Mouse (Mus musculus) layer of hippocampus, adult 18-20 months (tissue): ENCODE results near the gene Dars. TPM values are rescaled to one million over a fixed set of nuclear protein-coding genes. Genes with fewer than 3 reads are reported as not detected.

Experiments
- DNase-seq, 2 experiments: peaks; one replicate each; pipeline ENCODE4 v3.0.0; 2022; ENCODE audit warnings: low spot score in 2 of 2
- long read RNA-seq: library from polyadenylated mRNA; stranded (forward); transcript quantifications from one replicate; pipeline ENCODE4 v2.0.0, GENCODE M21; 2021
- total RNA-seq, 2 experiments: library from RNA; stranded (reverse); gene quantifications; 2 replicates each; pipeline ENCODE4 v1.2.3; 2021

Gene Dars
- total RNA-seq = 10 to 100 TPM; 66.5 to 68.7 TPM
- long read RNA-seq, transcript Dars-201 (16 exons, 2,175 nt) = major isoform, 55 of 59 reads
- long read RNA-seq, partial matches to known transcripts = 1 of 59 reads
- long read RNA-seq, other reads (novel, unspliced or antisense) = 3 of 59 reads

DNA sequence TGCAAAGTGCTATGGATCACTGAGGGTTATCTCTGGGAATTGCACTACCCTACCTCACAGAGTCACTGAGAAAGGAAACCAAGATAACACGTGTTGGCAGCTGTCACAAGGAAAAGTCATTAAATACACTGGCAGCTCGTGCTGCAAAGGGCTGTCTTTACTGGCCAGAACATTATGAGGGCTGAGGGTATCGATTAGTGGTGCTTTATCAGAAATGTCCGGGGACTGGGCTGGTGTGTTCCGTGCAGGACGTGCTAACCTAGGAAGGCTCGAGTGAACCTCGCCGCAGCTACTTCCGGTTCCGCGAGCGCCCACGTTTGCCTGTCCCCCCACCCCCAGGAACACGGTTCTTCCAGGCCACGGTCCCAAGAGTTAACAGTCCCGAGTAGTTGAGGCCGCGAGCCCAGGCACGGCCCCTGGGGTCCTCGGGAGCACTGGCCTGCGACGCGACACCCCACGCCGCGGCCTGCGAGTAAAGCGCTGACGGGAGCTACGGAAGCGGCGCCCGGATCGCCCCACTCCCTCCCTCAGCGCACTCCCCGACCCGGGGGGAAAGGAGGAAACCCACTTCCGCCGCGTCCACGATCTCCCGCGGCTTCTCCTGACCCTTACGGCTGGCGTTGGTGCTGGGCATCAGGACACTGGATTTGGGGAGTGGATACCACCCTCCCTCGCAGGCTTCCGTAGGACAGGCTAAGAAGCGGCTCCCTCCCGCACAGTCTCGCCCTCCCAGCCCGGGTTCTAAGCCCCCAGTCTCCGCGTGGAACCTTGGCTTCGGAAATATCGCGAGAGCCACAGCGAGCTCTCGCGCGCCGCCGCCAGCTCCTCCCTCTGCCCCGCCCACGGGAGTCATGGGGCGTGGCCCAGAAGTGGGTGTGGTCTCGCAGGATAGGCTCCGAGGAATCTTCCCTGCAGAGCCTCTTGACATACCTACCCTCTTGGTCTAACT, at the start of gene Dars:
Gene Dars (minus strand): TSS at position 785 of the 949 bp plus-strand sequence.
- peak; percentile 83 to 94 for DNase-seq

DNA sequence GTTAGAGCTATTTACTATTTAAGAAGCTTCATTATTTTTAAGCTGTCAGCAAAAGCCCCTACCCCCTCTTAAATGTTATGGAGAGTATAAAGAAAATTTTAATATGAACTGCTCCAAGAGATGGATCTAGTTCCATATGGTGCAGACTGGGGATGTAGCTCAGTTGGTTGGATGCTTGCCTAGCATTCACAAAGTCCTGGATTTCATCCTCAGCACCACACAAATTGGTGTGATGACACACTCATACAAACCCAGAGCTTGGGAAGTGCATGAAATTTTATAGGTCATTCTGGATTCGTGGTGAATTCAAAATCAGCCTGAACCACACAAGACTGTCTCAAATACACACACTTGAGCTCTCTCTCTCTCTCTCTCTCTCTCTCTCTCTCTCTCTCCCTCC, 49.7 kb upstream of the Dars start:
- peak in 1 of 2 experiments; percentile 52 for DNase-seq

DNA sequence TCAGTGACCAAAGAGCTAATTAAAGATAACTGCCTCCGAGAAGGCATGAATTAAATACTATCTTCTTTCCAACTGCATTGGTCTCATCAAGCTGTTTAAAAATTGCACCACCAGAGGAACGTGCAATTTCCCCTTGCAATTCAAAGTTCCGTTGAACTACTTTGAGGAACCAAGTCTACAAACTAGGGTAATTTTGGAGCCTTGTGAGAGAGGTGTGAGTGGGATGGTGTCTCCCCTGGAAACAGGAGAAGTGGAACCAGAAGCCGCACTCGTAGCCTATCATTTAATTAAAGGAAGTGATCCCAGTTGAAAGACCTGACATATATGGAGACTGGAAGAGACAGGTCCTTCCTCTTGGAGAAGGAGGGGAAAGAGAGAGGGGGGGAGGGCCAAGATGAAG, 46.3 kb upstream of the Dars start:
- DNase-seq = no peak

DNA sequence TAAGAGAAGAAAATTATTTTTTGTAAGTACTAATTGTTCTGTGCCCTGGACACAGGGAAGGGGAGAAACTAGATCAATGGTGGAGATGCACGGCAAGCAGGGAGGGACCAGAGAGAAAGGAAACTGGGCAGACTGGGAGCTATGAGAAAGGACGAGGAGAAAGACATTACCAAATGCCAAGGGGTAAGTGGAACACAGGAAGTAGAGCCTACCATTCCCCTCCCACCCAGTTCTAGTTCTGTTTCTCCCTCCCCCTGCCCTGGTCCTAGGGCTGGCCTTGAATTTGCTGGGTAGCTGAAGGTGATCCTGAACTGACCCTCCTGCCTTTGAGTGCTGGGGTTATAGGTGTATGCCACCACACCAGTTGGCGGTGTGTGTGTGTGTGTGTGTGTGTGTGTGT, 45.2 kb upstream of the Dars start:
- no peak for DNase-seq

DNA sequence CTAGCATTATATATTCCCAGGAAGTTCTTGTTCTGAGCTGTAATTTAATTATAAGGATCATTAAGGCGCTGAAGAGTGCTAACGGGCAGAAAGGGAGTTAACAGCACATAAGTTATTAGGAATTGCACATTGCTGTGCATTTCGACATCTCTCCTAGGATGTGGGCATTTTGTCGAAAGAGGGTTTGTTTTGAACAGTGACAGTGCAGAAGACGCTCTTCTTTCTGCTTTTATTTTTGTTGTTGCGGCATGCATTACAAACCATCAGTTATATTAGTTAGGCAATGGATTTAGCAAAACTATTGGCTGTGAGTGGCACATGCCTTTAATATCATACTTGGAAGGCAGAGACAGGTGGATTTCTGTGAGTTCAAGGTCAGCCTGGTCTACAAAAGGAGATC, 43.6 kb upstream of the Dars start:
- no peak for DNase-seq

DNA sequence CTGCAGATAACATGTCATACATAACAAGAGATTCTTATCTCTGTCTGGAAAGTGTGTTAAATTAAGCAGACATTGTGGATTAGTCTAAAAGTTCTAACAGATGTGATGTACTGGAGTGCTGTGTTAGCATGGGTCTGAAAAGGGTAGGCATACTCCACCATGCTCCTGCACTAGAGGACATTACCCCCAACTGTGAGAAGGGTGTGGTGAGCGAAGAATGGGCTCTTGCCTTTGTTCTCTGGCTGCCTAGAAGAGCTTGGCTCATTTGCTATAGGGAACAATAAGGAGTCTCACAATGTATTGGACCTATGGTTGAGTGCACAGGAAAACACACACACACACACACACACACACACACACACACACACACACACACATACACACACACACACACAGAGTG, 42.3 kb upstream of the Dars start:
- no peak for DNase-seq

DNA sequence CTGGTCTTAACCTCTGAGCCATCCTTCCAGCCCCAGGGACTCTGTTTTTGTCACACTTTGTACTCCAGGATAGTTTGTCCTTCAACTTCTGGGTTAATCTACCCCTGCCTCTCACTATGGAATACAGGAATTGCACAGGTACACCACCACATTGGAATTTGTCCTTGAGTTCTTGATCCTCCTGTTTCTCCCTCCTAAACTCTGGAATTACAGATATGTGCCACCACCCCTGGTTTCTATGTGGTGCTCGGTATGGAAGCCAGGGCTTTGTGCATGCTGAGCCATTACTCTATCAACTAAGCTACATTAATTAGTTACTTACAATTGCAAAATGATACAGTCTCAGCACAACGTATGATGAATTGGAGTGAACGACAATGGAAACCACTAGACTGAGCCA, 41.8 kb upstream of the Dars start:
- DNase-seq = no peak

DNA sequence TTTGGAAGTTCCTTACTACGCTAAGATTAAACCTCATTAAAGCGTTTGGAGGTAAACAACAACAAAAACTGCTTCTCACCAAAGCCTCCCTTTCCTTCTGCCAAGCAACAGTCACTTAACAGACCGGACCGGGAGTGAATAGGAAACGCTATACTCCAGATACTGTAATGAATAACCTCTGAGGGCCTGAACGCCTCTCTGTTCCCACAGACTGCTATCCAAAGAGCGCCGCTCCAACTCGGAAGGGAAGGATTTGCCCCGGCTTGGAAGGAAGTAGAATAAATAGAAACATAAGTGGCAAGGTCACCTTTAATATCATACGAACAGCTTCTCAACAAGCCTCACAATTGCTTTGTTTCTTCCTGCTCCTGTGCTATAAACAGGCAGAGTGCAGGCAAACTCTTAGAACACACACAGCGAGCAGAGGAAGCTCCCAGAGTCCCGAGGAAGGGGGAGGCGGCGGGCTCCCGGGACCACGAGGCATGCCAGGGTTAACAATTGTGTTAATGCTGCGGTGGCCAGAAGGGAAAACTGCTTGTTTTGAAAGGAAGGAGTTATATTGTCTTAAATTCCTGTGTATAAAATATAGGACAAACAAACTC, 39.8 kb upstream of the Dars start:
- no peak for DNase-seq

DNA sequence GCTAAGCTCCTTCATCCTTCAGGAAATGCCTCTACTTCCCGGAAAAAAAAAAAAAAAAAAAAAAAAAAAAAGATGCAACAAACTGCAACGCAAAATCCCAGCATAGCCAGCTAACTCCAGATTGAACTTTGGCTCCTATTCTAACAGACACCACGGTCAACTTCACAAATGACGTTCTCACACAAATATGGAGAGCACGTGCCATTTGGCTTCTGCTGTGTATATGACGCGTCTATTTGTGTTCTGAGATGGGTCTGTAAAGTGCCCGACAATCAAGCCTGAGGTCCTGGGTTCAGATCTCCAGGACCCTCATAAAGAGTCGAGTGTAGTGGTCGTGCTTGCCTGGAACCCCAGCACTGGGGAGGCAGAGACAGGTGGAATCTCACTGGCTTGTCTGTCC, 39.1 kb upstream of the Dars start:
- DNase-seq = no peak

DNA sequence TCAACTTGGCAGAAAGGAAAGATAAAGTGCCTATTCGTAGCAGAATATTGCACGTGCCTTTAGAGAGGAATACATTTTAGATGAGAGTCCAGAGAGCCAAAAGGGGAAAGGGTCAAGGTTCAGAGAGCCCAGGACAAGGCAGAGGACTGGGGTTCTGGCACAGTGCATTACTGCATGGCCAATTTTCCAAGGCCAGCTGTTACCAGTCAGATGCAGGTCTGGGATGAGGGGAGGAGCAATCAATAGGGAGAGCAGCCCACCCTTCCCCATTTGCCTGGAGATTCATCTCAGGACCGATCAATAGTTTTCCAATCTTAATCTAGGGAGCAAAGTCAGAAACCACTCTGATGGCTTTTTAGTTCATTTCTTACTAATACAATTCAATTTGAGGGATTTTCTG, 35.0 kb upstream of the Dars start:
- DNase-seq = no peak

DNA sequence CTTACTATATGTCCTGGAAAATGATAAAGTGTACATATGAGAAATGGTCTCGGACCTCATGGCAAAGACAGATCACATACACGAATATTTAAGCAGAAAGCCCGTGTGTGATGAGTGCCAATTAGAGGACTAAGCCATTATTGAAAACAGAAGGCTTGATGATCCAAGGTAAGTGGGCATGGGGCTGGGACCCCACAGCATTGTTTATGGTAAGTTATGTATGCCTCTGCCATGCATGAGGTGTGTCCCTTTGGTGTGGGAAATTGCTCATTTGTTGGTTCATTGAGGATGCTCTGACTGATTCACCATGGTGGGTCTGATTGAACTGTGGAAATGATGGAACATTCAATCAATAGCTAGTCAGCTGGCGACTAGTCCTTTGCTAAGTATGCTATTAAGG, 34.0 kb upstream of the Dars start:
- DNase-seq = no peak

DNA sequence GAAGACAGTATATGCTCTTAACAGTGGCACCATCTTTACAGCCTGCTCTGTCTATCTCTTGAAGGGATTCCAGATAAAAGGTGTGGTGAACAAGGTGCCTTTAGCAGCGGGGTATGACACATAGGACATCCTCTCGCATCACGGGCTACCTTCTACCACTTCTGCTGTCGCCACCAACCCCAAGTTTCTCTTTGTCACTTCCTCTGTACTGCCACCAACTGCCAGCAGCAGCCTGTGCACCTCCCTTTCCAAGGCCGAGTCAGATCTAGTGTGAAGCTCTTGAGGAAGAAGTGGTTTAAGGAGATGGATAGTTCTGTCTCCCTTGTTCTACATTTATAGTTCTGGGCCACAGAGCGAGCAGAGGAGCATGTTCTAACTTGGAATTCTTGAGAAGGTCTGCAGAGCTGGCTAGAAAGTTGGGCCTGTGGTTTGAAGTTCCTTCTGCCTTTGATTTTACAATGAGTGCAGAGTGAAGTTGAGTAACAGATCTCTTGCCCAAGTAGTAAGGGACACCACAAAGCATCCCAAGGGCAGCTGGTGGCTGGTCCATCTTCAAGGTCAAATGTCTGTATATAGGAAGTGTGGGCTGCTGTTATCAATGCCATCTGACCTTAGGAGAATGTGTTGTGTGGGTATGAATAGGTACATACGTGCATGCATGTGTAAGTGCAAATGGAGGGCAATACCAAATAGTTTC, 30.2 kb upstream of the Dars start:
- no peak for DNase-seq

DNA sequence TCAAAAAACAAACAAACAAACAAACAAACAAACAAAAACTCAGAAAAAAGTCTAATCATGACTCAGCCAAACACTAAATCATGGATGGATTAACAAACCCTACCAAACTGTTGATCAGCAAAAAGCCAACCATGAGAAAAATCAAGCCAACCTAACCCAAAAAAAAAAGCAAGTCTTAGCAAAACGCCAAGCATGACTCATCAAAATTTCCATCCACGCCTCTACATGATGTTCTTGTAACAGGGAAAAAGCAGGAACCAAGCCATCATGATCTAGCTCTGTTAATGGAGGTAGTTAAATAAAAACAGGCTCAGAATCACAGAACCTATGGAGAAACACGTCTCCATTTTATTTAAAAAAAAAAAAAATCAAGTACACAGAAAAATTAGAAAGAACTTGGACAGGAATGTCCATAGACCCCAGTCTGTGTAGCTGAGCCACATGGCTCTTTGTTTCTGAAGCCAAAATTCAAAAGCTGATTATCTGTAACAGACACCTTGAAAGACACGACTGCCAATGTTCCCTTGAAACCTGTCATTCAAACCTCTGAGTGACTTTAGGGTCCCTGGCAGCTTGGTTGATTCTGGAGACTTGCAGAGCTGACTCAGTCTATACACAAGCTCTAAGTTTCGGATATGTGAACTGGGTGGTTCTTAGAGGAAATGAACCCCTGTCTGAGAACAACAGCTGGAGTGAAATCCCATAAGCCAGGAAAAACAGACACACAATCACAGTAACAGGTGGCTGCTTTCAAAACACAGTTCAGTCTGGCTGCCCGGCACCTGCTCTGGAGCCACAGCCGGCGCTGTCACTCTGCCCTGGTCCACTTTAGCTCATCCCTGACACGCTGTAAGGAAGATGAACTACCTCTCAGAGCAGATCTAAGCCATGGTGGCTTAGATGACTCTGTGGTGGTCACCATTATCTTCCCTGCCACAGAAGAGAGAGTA, 27.0 kb upstream of the Dars start:
- peak in 1 of 2 experiments; percentile 30 for DNase-seq

DNA sequence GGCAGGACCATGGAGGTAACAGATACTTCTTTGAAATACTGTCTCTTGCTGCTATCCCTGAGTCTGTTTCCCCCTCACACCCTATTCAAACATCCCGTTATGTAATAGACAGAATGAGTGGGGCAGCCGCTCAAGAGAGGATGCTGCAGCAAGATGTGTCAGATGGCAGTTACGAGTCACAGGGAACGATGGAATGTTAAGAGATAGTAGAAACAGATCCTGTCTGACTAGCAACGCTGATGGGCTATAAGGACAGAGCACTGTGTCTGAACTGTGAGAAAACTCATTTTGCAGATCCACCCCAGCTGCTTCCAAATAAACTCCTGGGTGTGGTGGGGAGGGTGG, 23.9 kb upstream of the Dars start:
- DNase-seq = peak; percentile 59 to 78

DNA sequence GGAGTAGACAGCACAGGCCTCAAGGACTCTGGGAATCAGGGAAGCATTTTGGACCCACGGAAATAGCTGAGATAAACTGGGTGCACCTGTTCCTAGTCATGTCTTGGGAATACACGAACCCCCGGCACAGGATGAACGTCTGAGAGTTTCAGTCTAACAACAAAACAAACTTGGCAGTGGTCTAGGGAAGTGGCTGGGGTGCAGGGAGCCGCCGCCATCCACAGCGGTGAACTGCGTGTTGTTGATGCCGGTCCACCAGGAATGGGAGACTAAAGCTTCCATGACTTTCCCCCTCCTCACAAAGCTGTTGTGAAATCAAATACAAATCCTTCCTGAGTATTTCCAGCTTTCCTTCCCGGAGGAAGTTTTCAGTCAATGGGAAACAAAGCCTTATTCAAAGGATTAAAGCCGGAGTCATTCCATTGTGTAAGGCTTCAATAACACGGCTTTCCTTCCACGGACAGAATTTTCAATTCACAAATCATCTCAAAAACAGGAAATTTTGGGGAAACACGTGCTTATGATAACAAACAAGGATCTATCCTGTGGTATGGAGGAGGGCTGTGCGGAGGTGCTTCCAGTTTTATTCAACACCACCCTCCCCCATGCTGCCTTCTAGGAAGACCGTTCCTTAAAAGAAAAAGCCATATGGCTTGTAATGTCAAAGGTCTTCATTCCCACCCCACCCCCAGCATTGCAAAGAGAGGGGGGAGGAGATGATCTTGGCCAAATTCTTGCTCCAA, 23.4 kb upstream of the Dars start:
- peak in 1 of 2 experiments; percentile 10 for DNase-seq

DNA sequence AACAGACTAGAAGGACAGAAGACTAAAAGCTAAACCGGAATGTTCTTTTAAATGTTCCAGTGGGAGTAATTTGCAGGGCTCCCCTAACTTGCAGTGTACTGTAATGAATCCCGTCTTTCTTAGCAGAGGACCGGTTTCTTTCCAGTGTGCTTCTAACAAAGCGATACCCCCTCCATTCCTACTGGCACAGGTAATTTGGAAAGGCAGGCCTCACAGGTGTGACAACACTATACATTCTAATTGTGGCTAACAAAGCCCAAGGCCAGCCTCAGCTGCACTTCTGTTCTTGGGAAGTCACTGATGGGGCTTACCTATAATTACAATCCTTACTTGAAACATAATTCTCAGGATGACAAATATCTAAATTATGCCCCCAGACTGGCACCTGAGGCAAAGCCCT, 22.4 kb upstream of the Dars start:
- no peak for DNase-seq

DNA sequence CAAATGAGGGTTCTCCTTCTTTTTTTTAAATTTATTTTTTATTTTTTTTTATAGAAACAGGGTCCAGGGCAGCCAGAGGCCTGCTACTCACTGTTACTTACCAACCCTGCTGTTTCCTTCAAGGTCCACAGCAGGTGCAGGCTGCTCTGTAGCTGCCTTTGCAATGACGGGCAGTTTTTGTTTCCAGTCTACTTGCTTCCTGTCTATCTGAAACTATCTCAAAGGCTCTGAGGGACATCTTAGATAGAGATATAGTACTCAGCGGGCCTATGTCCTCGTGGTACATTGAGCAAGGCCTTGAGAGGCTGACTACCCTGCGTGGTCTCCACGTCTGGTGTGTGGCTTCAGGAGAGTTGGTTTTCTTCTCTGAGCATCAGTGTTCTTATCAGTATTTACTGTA, 21.4 kb upstream of the Dars start:
- DNase-seq = no peak

DNA sequence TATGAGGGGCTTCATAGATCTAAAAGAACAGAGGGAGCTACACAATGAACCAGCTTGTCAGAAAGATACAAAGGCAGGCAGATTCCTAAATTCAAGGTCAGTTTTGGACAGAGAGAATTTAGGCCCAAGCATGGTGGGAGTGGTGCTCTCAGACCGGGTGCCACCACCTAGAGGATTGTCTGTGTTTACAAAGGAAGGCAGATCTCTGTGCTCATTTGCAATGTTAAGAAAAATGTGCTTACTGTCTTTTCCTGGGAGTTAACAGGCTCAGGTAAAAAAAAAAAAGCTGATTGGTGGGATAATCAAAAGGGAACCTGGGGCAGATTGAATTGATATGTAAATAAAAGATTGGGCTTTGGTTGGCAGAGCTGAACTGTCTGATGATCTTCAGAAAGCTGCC, 20.1 kb upstream of the Dars start:
- DNase-seq = no peak

DNA sequence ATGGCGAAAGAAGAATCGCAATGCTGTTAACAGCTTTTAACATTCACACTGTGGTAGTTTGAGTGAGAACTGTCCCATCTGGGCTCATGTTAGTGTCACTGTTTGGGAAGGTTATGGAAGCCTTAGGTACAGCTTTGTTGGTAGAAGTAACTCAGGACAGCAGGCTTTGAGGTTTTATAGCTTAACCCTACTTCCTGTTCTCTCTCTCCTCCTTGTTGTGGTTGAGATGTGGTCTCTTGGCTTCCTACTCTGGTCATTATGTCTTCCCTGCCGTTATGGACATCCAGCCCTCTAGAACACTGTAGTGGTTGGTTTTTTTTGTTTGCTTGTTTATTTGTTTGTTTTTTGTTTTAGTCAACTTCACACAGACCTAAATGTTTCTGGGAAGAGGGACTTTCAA, 18.8 kb upstream of the Dars start:
- DNase-seq = no peak

DNA sequence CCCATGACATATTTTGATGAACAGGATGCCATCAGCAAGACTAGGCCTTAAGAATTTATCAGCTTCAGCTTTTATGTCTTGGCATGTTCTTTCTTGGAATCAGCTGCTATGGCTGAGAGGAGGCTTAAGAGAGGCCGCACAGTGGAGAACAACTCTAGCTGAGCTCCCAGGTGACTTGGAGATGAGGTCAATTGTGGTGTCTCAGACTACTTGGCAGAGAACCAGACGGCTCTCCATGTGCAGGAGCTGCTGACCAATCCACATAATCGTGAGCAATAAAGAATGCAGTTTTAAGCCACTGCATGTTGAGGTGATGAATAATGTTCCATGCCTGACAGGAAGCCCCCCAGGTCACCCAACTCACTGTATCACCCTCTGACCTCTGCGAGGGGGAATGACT, 18.4 kb upstream of the Dars start:
- no peak for DNase-seq
